Mouse (Mus musculus): ENCODE measurements around the gene Fbll1.

DNA sequence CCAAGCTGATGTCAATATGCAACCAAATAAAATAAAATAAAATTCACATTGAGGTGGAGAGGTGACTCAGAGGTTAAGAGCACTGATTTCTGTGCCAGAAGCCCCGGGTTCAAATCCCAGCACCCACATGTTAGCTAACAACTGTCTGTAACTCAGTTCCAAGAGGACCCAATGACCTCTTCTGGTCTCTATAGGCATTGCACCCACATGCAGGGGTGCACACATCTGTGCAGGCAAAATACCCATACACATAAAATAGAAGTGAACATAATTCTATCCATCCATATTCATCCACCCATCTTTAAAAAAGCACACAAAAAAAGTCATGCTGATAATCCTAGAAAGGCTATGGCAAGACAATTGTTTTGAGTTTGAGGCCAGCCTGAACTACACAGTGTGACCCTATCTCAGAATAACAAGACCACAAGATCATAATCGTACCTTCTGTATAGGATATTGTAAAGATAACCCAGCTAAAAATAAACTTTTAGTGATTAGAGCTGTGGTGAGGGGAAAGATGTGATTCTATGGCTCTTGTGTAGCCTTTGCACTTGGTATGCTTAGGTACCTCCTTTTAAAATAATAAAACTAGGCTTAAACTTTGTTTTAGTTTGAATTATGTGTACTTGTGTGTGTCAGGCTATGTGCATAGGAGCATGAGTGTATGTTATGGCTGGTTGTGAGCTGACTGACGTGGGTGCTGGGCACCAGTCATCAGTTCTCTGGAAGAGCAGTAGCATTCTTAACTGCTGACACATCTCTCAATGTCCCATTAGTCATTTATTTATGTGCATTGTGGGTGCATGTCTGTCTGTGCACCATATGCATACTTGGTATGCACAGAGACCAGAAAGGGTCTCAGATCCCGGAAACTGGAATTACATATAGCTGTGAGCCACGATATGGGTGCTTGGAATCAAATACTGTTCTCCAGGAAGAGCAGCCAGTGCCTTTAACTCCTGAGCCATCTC lies 38.8 kb upstream of the Fbll1 start:
- TF ChIP-seq CTCF (IDR thresholded peaks at IDR 0.05; ENCODE audit: low read depth): no peak
- TF ChIP-seq EP300 (optimal IDR thresholded peaks at IDR 0.05): no peak

All from stomach, postnatal 0 days (tissue).